Mouse (Mus musculus): Measurements from ENCODE around the gene Wdr5.

DNA sequence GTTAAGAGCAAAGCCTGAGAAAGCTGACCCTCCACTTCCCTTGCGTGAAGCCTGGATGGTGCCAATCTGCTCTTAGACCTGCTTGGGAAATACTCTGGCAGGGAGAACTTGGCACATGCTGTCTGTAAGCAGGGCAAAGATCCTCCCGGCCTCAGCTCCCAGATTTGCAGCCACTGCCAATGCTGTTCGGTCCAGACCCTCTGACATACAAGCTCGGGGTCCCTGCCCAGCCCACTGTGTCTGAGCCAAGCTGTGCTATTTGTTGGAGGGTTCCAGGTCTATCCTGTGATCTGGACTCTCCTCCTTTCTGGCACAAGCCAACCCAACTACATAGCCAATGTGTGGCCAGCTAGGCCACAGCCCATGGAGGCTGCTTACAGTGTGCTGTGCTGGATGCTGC is 61.5 kb downstream of the Wdr5 start:
- no peak for TF ChIP-seq MYOG (IDR thresholded peaks at IDR 0.05; ENCODE audit: control insufficient read depth, extremely low read depth, insufficient read length)
- TF ChIP-seq CTCF (IDR thresholded peaks at IDR 0.05; ENCODE audit: control insufficient read depth, insufficient read depth, insufficient read length) = no peak
- TF ChIP-seq MAX (IDR thresholded peaks at IDR 0.05) = no peak
- TF ChIP-seq USF1 (IDR thresholded peaks at IDR 0.05; ENCODE audit: low read depth) = no peak

Data from C2C12 (cell line).